Mouse (Mus musculus) natural killer cell, adult 2 months (primary cell): ENCODE results near the gene Agpat3.
"Not testable (repeated sequence)": the region's sequence is repeated elsewhere in the genome, so short reads cannot be mapped to it uniquely, and the experiment has no call there.

Experiments
- DNase-seq, 2 experiments: peaks; one replicate each; pipeline ENCODE4 v3.0.0; 2022; ENCODE audit warnings: low spot score in 2 of 2

The Agpat3 gene

DNA sequence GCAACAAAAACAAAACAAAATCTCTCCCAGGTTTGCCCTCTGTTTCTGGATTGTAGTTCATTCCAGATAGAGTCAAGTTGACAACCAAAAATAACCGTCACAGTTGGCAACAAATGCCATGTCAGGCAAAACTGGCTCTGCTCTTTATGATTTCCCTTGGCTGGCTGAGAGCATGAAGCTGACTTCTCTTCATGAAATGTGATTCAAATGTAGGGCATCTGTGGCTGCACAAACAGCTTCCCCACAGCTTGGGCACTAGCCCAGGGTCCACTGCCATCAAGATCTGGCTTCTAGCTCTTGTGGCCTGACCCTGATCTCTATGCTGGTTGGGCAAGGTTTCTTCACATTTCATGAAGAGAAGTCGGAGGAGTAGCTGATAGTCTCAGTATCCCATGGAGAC, 9.7 kb upstream of the Agpat3 start:
- DNase-seq, result no peak

DNA sequence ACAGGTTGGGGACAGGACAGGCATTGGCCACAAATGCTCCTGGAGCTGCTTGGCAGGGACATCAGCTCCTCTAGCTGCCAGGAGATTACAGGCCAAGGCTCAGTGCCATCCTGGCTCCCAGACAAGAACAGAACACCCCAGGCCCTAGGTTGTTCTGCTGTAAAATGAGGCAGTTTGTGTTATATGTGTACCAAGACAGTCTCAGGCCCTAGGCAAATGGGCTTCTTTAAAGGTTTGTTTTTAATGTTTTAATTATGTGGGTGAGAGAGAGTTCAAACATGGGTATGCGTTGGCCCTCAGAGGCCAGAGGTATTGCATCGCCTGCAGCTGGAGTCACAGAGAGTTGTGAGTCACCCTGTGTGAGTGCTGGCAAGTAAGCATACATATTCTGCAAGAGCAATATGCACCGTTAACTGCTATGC, 8.0 kb upstream of the Agpat3 start:
- no peak for DNase-seq

DNA sequence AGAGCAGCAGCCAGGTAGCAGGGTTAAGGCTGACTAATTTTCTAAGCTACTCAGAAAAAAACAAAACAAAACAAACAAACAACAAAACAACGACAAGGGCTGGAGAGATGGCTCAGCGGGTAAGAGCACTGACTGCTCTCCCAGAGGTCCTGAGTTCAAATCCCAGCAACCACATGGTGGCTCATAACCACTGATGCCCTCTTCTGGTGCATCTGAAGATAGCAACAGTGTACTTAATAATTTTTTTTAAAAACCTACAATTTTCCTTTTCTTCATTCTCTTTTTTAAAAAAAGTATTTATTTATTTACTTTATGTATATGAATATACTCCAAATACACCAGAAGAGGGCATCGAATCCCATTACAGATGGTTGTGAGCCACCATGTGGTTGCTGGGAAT, 6.7 kb upstream of the Agpat3 start:
- DNase-seq, result not testable (repeated sequence)

DNA sequence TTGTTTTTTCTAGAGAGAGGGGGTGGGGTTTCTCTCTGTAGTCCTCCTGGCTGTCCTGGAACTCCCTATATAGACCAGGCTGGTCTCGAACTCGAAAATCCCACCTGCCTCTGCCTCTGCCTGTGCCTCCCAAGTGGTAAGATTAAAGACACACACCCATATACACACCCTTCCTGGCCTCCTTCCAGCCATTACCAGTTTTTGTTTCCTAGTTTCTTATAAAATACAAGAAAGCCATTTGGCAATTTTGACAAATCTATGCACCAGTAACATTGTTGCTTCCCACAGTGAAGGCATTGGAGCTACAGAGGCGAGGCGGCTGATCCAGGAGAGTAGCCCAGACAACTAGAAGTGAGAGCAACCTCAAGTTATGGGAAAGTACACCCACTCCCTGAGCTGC, 6.0 kb upstream of the Agpat3 start:
- DNase-seq, result no peak

DNA sequence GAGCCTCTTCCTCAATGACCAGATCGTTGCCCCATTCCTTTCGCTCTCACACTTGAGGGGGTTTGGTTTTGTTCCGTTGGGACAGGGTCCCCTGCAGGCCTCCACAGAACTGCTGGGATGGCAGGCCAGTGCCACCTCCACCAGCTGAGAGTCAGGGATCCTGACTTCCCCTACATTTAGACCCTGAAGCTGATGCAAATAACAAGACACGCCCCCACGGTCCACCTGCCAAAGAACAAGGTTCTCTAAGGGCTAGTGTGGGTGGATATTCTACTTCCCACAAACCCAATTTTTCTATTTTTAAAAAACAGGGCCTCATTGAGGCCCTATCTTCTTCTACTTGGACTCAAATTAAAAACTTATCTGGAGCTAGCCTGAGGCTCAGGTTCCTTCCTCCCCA, 5.5 kb upstream of the Agpat3 start:
- DNase-seq, result no peak

DNA sequence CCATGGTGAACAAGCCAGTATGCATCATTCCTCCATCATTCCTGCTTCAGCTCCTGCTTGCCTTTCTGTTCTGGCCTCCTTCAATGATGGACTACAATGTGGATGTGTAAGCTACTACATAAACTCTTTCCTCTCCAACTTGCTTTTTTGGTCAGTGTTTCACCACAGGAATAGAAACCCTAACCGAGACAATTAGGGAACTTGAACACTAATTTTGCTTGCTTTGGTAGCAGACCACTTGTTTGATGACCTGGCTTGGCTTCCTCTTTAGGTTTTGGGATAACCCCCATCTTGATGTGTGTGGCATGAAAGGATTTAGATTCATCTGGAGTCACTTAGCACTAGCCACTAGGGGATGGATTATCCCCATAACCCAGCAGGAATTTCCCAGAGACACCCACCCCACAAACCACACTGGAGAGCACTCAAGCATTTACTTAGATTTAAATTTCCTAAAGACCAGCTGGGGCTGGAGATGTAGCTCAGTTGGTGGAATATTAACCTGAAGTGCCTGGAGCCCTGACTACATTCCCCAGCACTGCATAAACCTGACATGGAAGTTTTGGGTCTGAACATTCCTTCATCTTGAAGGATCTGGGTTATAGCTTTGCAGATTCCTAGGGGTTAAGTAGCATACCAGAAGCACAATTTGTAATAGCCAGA, 3.8 kb upstream of the Agpat3 start:
- no peak for DNase-seq

DNA sequence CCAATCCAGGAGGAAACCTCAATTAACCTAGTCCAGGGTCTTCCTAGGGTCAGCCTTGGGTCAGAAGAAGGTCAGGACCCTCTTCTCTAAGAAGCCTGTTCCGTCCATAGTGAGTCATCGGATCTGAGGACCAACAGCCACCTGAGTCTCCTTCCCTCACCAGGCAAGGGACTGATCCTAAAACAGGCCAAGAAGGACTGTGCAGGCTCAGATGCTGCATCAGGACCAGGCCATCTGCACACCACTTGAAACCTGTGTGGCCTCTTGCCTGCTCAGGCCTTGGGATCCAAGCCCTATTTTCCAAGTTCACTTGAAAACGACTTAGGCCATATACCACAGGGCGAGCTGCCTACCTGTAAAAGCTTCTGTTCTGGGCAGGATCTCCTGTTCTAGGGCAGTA, 907 bp upstream of the Agpat3 start:
- no peak for DNase-seq

DNA sequence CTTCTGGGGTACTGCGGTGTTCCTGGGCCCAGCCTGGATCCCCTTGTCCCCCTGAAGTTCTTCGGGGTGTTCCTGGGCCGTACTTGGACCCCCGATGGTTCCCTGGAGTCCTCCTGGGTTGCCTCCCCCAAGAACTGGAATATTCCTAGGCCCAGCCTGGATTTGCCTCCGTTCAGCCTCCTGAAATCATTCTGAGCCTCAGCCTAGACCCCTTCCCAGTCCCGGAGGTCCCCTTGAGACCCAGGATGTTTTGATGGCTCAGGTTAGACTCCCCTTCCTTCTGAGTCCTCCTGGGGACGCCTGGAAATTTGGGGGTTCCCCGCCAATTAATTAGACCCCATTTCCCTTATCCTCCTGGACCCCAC, 359 bp upstream of the Agpat3 start:
- no peak for DNase-seq

DNA sequence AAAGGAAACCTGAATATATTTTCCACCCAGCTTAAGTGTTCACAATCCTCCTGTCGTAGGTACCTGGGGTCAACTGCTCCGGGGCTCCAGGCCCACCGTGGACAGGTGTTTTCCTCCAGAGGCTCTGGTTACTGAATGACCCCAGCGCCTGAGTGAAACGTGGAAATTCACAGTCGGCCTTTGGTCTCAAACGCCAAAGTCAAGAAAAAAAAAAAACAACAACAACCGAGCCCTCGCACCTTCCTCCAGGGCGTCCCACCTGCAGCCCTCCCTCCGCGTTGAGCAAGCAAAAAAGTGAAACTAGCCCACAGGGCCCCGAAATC, 764 bp downstream of the Agpat3 start:
- DNase-seq, result no peak

DNA sequence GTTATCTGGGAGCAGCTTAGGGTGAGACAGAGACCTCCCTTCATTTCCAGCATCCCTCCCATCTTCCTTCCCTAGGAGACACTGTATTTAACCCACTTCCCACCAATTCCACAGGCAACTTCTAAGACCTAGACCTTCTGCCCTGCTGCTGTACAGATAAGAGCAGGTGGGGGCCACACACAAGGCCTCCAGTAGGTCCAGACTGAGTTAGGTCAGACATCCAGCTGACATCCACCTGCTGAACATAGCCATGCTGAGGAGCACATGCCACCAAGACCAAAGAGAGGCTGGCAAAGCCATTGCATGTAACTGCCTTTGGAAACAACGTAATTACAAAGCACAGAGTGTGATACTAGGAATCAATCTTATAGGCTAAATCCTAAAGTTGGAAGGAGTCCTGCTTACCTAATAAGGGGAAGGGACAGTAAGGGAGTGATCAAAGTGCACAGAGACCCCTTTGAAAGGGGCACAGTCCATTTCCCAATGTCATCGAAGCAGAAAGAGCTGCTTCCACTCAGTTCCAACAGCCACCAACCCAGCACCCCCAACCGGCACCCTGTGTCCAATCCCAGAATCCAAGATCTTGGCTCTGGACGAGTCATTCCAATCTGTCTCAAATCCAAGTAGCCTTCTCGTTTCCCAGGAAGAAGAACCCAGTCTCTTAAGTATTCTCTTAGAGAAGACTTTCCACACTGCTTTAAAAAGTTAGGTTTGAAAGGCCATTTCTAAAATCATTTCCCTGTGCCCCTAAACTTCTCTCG, 1.3 kb downstream of the Agpat3 start:
- no peak for DNase-seq

DNA sequence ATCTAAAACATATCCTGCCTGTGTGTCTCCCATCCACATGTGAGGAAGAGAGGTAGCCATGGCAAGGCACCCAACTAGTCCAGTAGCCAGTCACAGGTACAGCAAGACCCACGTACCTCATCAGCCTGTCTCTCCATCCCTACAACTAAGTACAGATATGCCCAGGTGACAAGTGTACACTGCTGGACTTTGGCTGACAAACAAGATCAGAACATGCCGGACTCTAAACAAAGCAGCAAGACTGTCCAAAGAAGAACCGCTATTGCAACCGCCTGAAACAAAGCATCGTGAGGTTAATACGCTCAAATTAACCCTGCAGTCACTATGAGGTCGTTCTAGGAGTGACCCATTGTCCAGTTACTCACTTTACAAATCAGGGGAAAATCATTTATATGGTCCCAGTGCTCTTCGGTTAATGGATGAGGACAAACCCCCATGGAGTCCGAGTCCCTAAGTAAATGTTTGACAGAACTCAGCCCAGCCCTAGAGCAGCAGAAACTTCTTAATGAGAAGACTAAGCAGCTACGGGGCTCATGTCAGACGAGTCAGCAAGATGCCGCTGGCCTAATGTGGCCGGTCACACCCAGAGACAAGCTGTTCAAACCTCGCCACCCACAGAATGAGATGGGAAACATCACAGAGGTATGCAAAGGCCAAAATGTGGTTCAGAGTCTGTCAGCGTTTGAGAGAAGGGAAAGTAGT, 2.7 kb downstream of the Agpat3 start:
- no peak for DNase-seq

DNA sequence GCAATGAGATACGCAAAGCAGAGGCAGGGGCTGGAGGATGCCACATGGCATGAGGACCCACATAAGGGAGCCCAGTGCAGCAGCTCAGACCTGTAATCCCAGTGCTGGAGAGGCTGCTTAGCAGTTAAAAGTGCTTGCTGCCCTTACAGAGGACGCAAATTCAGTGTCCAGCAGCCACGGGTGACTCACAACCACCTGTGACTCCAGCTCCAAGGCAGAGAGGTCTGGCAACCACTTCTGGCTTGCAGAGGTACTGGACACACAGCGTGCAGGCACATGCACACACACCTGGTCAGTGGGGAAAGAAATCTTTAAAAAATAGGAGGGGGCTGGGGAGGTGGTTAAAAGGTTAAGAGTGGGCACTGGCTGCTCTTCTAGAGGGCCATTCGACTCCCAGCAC, 4.1 kb downstream of the Agpat3 start:
- DNase-seq, result no peak

DNA sequence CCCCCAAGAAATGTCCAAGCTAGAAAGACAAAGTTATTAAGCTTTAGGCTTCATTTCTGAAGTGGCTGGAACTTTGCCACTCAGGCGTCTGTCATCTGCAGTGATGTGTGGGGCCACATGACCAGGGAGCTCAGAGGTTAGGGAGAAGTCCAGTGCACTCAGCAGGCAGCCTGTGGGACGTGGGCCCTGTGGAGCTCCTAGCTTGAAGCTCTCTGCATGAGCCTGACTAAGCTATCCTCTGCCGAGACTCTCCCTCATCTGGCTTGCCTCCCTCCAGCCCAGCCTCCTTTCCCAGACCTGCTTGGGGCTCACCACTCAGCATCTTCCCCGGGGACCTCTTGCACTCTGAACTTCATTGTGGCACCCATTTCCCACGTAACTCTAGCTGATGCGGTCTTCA, 4.8 kb downstream of the Agpat3 start:
- no peak for DNase-seq

DNA sequence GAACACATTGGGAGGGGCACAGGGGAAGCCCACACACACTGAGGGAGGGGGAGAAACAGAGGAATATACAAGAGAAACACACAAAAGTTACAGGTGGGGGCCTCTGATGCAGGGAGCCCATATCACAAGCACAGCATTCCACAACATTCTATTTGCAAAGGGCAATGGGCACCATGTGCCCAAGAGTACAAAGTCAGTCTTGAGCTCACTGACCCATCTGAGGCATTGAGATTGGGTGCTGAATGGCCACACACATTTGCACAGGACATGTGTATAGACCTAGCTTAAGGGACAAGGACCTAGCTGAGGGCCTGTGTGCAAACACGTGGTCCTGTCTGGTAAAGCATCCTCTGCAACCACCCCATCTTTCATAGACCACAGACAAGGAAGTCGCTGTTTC, 6.8 kb downstream of the Agpat3 start:
- DNase-seq, result peak in 1 of 2 experiments; percentile 4

DNA sequence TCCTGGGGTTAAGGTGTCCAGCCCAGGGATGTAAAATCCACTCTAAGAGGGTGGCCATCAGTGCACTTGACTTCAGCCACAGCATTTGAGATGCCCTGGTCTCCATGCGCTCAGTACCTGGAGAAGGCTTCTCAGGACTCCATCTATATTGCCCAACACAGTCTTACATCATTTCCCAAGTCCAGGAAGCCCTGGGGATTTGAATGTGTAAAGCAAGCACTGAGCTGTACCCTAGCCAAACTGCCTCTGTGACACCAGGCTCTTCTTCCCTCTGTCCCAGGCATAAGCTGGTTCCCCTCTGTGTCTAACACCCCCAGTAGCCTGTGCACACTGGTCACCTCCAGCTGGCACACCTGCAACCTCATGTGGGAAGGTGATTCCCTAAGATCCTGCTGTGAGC, 10.2 kb downstream of the Agpat3 start:
- no peak for DNase-seq

DNA sequence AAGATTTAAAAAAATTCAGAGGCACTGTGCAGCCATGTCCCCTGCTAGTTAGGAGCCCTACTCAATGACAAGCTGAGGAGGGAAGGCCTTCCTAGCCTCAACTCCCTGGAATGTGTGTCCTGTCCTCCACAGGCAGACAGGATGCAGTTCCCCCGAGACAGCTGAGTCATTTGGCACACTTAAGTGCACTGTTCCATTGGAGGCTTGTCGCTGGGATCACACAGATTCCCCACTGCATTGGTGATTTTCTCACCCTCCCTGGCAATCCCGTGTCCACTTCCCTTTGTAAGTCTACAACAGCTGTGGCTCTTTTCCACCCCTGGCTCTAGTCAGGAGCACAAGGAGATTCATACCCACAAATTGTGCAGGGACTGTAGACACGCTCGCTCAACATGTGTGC, 14.1 kb downstream of the Agpat3 start:
- DNase-seq, result no peak

DNA sequence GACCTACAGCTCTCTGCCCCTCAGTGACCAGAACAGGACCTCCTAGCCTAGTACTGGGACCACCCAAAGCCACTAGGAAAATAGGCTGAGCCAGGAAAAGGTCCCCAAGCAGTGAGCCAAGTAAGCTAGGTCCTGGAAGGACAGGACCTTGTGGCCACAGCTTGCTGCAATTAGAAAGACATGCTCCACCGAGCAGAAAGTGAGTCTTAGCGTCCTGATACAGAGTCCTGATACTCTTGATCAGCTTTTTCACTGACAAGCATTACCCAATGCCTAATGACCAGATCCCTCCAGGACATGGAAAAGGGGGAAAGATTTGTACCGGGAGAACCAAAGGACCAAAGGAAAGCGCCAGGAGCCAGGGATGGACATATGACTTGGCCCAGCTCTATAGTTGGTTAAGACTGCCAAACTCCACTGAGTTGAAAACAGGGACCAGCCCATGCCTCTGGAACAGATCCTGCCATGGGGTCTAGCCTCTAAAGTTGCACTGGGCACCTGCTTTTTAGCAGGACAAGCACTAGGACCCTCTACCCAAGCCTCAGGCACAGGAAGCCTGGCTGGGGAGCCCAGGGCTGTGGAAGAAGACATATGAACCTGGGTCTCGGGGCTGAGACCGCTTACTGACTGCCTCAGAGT, 17.2 kb downstream of the Agpat3 start:
- DNase-seq, result no peak

DNA sequence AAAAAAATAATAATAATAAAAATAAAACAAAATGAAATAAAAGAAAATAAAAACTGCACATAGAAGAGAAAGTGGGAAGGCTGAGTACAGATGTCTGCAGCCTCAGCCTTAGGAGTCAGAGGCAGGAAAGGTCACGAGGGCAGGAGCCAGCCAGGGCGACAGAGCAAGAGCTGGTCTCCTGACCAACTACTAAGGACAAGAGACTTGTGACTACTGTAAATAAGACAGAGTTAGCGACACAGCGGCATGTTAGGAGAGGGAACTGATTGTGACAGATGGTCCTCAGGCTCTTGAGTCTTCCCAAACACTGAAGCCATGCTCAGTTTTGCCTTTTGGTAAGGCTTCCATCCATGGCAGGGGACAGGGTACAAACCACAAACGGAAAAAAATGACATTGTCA, 20.7 kb downstream of the Agpat3 start:
- DNase-seq, result no peak

DNA sequence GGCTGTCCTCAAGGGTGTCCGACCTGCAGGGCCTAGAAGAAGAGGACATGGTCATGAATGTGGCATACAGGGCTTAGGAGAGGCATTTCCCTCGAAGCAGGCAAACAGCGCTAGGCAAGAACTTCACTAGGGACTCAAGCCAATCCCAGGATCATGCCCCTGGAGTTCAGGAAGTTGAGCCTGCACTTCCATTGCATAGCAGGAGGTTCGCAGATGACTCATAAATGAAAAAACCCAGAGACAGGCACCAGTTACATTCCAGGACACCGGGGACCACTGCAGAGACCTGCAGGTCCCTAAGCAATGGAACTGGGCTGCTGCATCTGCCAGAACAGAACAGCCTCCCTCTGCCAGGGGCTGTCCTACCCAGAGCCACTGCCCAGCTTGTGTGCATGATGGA, 23.0 kb downstream of the Agpat3 start:
- DNase-seq, result no peak

DNA sequence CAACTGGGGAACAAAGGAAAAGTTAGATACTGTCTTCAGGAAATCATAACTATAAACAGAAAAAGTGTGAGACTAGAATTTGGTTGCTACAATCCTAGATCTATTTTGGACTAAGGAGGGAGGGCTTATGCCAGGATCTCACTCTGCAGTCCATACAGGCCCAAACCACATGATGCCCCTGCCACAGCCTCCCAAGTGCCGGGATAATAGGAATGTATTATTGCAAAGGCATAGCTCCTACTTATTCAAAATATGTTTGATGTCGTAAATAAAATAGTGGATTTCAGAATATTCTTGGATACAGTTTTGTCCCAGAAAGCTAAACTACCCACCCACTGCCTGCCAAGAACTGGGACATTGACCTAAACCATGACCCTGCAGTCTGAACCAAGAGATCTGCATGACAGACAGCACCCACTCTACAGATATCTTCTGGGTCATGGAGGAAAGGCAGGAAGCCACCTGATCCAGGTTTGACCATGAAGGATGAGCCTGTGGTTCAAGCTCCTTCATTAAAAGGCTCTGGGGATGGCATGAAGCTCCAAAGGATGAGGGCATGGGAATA, 24.2 kb downstream of the Agpat3 start:
- no peak for DNase-seq

DNA sequence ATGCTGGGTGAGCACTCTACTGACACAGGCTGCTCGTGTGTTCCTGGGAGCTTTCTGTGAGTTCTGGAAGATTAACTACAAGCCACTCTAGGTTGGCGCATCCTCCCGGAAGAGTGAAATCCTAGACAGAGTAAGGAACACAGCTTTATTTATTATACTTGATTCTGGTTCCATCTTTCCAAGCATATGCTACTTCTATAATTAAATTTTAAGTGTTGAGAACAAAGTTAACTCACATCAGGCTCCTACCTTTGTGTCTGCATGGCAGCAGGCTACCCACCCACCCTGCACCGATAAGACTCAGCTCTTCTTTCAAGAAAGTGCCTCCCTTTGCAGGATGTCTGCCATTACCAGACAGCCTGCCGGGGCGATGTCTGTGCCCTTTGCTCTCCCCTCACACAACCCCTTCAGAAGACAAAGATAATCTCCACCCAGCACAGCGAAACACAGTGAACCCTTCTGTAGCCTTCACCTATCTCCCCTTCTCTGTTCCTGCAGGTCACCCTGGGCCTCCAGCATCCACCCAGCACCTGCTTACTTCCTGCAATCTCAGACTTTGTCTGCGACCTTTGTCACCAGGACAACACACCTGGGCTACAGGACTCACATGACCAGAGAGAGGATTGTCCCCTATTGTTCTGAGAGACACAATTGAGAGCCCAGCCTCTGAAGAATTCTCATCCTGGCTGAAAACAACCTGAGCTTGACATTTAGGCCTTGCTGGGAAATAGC, 26.2 kb downstream of the Agpat3 start:
- DNase-seq, result no peak
